Mouse (Mus musculus) forebrain, embryonic 11.5 days (tissue): ENCODE results near the gene 4931428F04Rik. TPM values are rescaled to one million over a fixed set of nuclear protein-coding genes. Genes with fewer than 3 reads are reported as not detected.
"Not testable (repeated sequence)": the region's sequence is repeated elsewhere in the genome, so short reads cannot be mapped to it uniquely, and the experiment has no call there.

Experiments
- ATAC-seq: fragments of 200-750 bp; cut with Nextera tagmentation; replicated peaks from 2 replicates; pipeline ENCODE4 v1.8.0; 2017; ENCODE audit warnings: moderate TSS enrichment; ENCODE audit not compliant: low FRiP score
- DNase-seq: peaks from one replicate; pipeline ENCODE4 v3.0.0-alpha.2; 2017; ENCODE audit warnings: low spot score
- H3K27ac ChIP-seq: fragments of 300-500 bp; sonication (generic); 2 replicates; pipeline ENCODE4 v1.5.1; 2014; ENCODE audit warnings: low read depth, low read length
- H3K27me3 ChIP-seq: fragments of 300-500 bp; sonication (generic); 2 replicates; pipeline ENCODE4 v1.6.1; 2014; ENCODE audit warnings: mild to moderate bottlenecking, low read length, mixed read lengths; ENCODE audit not compliant: control insufficient read depth, insufficient read depth
- H3K36me3 ChIP-seq: fragments of 300-500 bp; sonication (generic); 2 replicates; pipeline ENCODE4 v1.6.1; 2014; ENCODE audit warnings: mild to moderate bottlenecking, low read length, moderate library complexity, mixed read lengths; ENCODE audit not compliant: control insufficient read depth, insufficient read depth
- H3K4me1 ChIP-seq: fragments of 300-500 bp; sonication (generic); replicated peaks from 2 replicates; pipeline ENCODE4 v1.6.1; 2014; ENCODE audit warnings: low read length, mixed read lengths; ENCODE audit not compliant: control insufficient read depth, insufficient read depth
- H3K4me2 ChIP-seq: fragments of 300-500 bp; sonication (generic); 2 replicates; pipeline ENCODE4 v1.6.1; 2014; ENCODE audit warnings: low read depth, mild to moderate bottlenecking, low read length, moderate library complexity, mixed read lengths; ENCODE audit not compliant: severe bottlenecking
- H3K4me3 ChIP-seq: fragments of 300-500 bp; sonication (generic); 2 replicates; pipeline ENCODE4 v1.5.1; 2014; ENCODE audit warnings: low read depth, low read length
- H3K9ac ChIP-seq: fragments of 300-500 bp; sonication (generic); 2 replicates; pipeline ENCODE4 v1.6.1; 2014; ENCODE audit warnings: low read length
- H3K9me3 ChIP-seq: fragments of 300-500 bp; sonication (generic); 2 replicates; pipeline ENCODE4 v1.6.1; 2016; ENCODE audit warnings: low read length, mixed read lengths; ENCODE audit not compliant: control insufficient read depth
- WGBS: fragments of 180-500 bp; shearing (Covaris S2); extraction: QIAGEN DNeasy Blood & Tissue Kit; methylation state at CpG from one replicate; pipeline ENCODE4 v1.1.7; 2014; 5-methylcytosine and 5-hydroxymethylcytosine counted together
- microRNA counts: library from miRNA; unstranded; fragments of <30 nt; microRNA quantifications from one replicate; lab custom pipeline; 2015
- microRNA-seq: library from miRNA; unstranded; fragments of <30 nt; microRNA quantifications from one replicate; pipeline ENCODE4, GENCODE M21; 2016; ENCODE audit not compliant: insufficient number of aligned reads
- polyA plus RNA-seq: library from polyadenylated mRNA; unstranded; fragments of >200 nt; fragmentation: Nextera tagmentation; extraction: Ambion mirVana; gene quantifications from 2 replicates; pipeline ENCODE4 v1.2.1, GENCODE M21; 2014

Gene 4931428F04Rik
- polyA plus RNA-seq, 1 experiment from 2014 or later: 23.4 TPM

DNA sequence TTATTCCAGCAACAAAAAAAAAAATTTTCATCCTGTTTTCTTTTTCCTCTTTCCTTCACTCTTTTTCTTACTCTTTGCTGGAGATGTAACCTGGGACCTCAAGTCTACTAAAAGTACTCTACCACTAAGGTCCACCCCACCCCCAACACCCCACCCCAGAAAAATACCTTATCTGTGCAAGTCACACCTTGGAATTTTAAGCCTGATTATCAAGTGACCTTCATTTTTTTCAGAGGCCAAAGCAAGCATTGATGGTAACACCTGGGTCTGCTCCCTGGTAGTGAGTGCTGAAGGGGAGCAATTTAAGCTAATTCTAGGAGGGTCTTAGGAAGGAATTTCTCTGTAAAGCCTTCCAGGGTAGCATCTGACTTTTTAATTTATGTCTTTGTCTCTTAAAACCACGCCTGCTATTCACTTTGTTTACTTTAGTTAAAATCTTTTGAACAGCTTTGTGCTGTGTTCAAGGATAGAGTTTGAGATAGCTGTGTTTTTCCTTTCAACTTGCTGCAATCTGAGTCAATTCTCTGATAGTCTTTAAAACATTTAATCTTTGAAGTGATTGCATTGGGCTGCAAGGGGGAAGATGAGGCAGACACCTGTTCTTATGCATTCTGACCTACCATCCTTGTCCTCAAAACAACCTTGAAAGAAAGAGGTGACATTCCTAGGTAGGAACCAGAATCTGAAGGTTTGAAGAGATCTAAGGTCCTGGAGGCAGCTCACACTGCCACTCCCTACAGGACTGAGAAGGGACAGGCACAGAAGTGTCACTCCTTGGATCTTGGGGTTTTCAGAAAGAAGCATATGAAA, 56.3 kb downstream of the 4931428F04Rik start:
- no peak for DNase-seq
- Histone ChIP-seq H3K36me3 (no peaks in the 10 kb centered on the region), H3K27ac (no peak overlapping the region), H3K4me3 (no peak overlapping the region), H3K9ac (no peak overlapping the region), H3K9me3 (no peaks in the 10 kb centered on the region), H3K4me2 (no peak overlapping the region), H3K4me1 (no peaks in the 10 kb centered on the region), H3K27me3 (no peaks in the 10 kb centered on the region)
- 70% methylated on average over 1 of the region's 1 CpGs for WGBS
- no peak for ATAC-seq

DNA sequence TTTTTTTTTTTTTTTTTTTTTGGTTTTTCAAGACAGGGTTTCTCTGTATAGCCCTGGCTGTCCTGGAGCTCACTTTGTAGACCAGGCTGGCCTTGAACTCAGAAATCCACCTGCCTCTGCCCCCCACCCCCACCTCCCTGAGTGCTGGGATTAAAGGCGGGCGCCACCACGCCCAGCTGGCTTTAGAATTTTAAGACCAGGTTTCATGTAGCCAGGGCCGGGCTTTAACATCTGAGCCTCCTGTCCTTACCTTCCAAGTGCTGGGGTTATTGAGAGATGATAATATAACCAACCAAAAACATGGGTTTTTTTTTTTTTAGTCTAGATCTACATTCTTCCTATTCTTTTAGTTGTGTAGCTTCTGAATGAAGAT, 57.4 kb downstream of the 4931428F04Rik start:
- DNase-seq, H3K27me3 ChIP-seq, H3K9ac ChIP-seq, H3K4me1 ChIP-seq, ATAC-seq, H3K4me3 ChIP-seq, H3K4me2 ChIP-seq, H3K36me3 ChIP-seq, H3K27ac ChIP-seq, H3K9me3 ChIP-seq: not testable (repeated sequence)
- WGBS: 95% methylated on average over 4 of the region's 4 CpGs

DNA sequence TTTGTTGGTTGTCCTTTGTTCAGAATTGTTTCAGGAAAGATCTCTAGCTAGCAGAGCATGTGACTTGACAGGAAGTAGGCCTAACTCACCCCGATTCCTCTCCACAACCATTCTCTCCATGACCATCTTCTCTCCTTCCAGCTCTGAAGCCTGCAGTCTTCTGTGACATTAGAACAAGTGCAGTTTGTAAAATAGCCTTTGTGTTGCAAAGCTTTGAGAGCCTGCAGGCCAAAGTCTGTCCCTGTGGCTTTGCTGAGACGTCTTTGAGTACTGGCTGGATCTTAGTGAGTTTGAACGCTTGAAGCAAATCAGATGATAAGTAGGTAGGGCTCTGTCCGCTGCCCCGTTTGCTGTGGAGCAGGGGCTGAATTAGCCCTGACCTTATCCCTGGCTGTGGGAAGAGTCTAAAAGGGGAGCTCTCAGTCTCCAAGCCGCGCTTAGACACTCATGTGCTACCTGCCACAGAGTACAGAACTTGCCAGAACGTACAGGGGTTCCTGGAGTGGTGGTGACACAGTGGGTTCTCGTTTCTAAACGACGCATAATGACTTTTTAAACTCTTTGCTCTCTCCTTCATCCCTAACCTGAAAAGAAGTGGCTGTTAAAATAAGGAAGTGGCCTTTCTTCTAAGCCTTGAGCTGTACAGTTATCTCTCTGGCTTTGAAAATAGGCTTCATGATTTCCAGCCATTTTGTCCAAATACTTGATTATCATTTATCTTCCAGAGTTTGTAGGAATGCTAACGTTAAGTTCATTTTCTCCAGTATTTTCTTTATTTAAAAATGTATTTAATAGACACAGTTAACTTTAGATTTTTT, 58.0 kb downstream of the 4931428F04Rik start:
- H3K9me3 ChIP-seq: no peaks in the 10 kb centered on the region
- no peak for ATAC-seq
- no peak for DNase-seq

More for the DNA sequence above, 58.0 kb downstream of the 4931428F04Rik start:
- Histone ChIP-seq H3K36me3 (no peaks in the 10 kb centered on the region), H3K4me3 (no peak overlapping the region), H3K9ac (no peak overlapping the region), H3K4me2 (no peak overlapping the region), H3K27ac (no peak overlapping the region), H3K27me3 (no peaks in the 10 kb centered on the region), H3K4me1 (no peaks in the 10 kb centered on the region)
- 87% methylated on average over 12 of the region's 12 CpGs for WGBS

MicroRNA genes within 50 kb of the gene (microRNA counts, 519-probe panel; counts per million panel counts)
- 2,995 counts per million, percentile 9 among the panel's probes with 10 or more counts for microRNA mmu-miR-328 (lab: Ali Mortazavi, UCI)

Small RNA genes within 50 kb of the gene (microRNA-seq; reads per million reads assigned to microRNA genes)
- gene Gm27320: not detected
- gene Mir328: 244 reads per million, percentile 48 among the genes with 10 or more reads in this experiment

Other genes starting within 250 kb of the 4931428F04Rik start
- not detected in 2 replicates for gene Ces3a, start 241.3 kb downstream of the 4931428F04Rik start, polyA plus RNA-seq
- not detected in 2 replicates for gene Ces3b, start 206.1 kb downstream of the 4931428F04Rik start, polyA plus RNA-seq
- gene Ces4a, start 158.1 kb downstream of the 4931428F04Rik start, polyA plus RNA-seq: not detected in 2 replicates
- 63.3 and 67.9 TPM in 2 replicates for gene Cbfb, start 119.2 kb downstream of the 4931428F04Rik start, polyA plus RNA-seq
- 26.3 and 29.7 TPM in 2 replicates for gene D230025D16Rik, start 64.7 kb downstream of the 4931428F04Rik start, polyA plus RNA-seq
- 2.9 and 4.3 TPM in 2 replicates for gene B3gnt9, start 34.7 kb downstream of the 4931428F04Rik start, polyA plus RNA-seq
- gene Tradd, start 25.3 kb downstream of the 4931428F04Rik start, polyA plus RNA-seq: 12.0 and 12.5 TPM in 2 replicates
- gene Fbxl8, start 25.2 kb downstream of the 4931428F04Rik start, polyA plus RNA-seq: 0.53 and 0.69 TPM in 2 replicates
- gene Hsf4, start 20.1 kb downstream of the 4931428F04Rik start, polyA plus RNA-seq: not detected in 2 replicates
- gene Nol3, start 13.7 kb downstream of the 4931428F04Rik start, polyA plus RNA-seq: 1.6 and 2.1 TPM in 2 replicates
- gene Exoc3l, start 6.2 kb upstream of the 4931428F04Rik start, polyA plus RNA-seq: 10.3 TPM in 2 replicates
- gene E2f4, start 7.8 kb upstream of the 4931428F04Rik start, polyA plus RNA-seq: 122 and 135 TPM in 2 replicates
- gene Elmo3, start 15.7 kb upstream of the 4931428F04Rik start, polyA plus RNA-seq: 2.4 and 2.6 TPM in 2 replicates
- gene Lrrc29, start 36.4 kb upstream of the 4931428F04Rik start, polyA plus RNA-seq: 2.0 TPM in 2 replicates
- gene Tmem208, start 36.5 kb upstream of the 4931428F04Rik start, polyA plus RNA-seq: 80.7 and 85.0 TPM in 2 replicates
- 2.2 and 2.5 TPM in 2 replicates for gene Fhod1, start 58.1 kb upstream of the 4931428F04Rik start, polyA plus RNA-seq
- 5.8 and 7.7 TPM in 2 replicates for gene Slc9a5, start 59.0 kb upstream of the 4931428F04Rik start, polyA plus RNA-seq
- 1.3 and 1.5 TPM in 2 replicates for gene Plekhg4, start 83.4 kb upstream of the 4931428F04Rik start, polyA plus RNA-seq
- not detected in 2 replicates for gene Kctd19, start 123.6 kb upstream of the 4931428F04Rik start, polyA plus RNA-seq
- 1.2 and 1.4 TPM in 2 replicates for gene Lrrc36, start 123.7 kb upstream of the 4931428F04Rik start, polyA plus RNA-seq
- 36.1 and 37.7 TPM in 2 replicates for gene Tppp3, start 181.7 kb upstream of the 4931428F04Rik start, polyA plus RNA-seq
- gene Zdhhc1, start 207.0 kb upstream of the 4931428F04Rik start, polyA plus RNA-seq: 20.2 and 24.6 TPM in 2 replicates
- 13.5 and 13.6 TPM in 2 replicates for gene Hsd11b2, start 228.9 kb upstream of the 4931428F04Rik start, polyA plus RNA-seq